Mouse (Mus musculus) liver, embryonic 14.5 days (tissue): ENCODE measurements around the gene Bglap3. TPM values are rescaled to one million over a fixed set of nuclear protein-coding genes. Genes with fewer than 3 reads are reported as not detected.
A peak's percentile ranks its signal among the peaks of the same experiment; 100 is the strongest.

Experiments used
- ATAC-seq: fragments of 200-750 bp; cut with Nextera tagmentation; 2 replicates; pipeline ENCODE4 v1.8.0; 2017; ENCODE audit warnings: moderate number of reproducible peaks, mild to moderate bottlenecking, moderate library complexity; ENCODE audit not compliant: insufficient read depth
- DNase-seq, 3 experiments: peaks; one replicate each; pipeline ENCODE4 v3.0.0-alpha.2; 2012 to 2013; ENCODE audit warnings: low read depth in 3 of 3, low spot score in 3 of 3
- H3K27ac ChIP-seq: fragments of 300-500 bp; sonication (generic); 2 replicates; pipeline ENCODE4 v1.5.1; 2014; ENCODE audit warnings: moderate library complexity, mild to moderate bottlenecking, control low read depth, inconsistent platforms
- H3K27me3 ChIP-seq: fragments of 300-500 bp; sonication (generic); 2 replicates; pipeline ENCODE4 v1.6.1; 2014; ENCODE audit warnings: mild to moderate bottlenecking, low read length, moderate library complexity; ENCODE audit not compliant: control insufficient read depth, insufficient read depth
- H3K36me3 ChIP-seq: fragments of 300-500 bp; sonication (generic); replicated peaks from 2 replicates; pipeline ENCODE4 v1.6.1; 2014; ENCODE audit warnings: low read depth; ENCODE audit not compliant: control insufficient read depth, insufficient read depth
- H3K4me1 ChIP-seq, 2 experiments: fragments of 200-500 bp in 1 of 2; fragments of 300-500 bp in 1 of 2; sonication (generic) in 1 of 2; replicated peaks; 2 replicates each; pipeline ENCODE4 v1.6.1; 2012 to 2014; ENCODE audit warnings: antibody characterized with exemption in 1 of 2, inconsistent platforms in 1 of 2, low read length in 1 of 2; ENCODE audit not compliant: control insufficient read depth in 2 of 2, insufficient read depth in 2 of 2
- H3K4me2 ChIP-seq: fragments of 300-500 bp; sonication (generic); 2 replicates; pipeline ENCODE4 v1.6.1; 2014; ENCODE audit warnings: low read depth, mild to moderate bottlenecking, control low read depth, moderate library complexity
- H3K4me3 ChIP-seq, 2 experiments: fragments of 200-500 bp in 1 of 2; fragments of 300-500 bp in 1 of 2; sonication (generic) in 1 of 2; 2 replicates each; pipeline ENCODE4 v1.5.1; 2012 to 2014; ENCODE audit warnings: low read depth in 2 of 2, low read length in 2 of 2, mild to moderate bottlenecking in 2 of 2, control low read depth in 1 of 2, inconsistent platforms in 1 of 2, moderate library complexity in 1 of 2; ENCODE audit not compliant: insufficient read depth in 1 of 2
- H3K9ac ChIP-seq: fragments of 300-500 bp; sonication (generic); replicated peaks from 2 replicates; pipeline ENCODE4 v1.6.1; 2014; ENCODE audit warnings: mild to moderate bottlenecking, control low read depth, moderate library complexity
- H3K9me3 ChIP-seq: fragments of 300-500 bp; sonication (generic); 2 replicates; pipeline ENCODE4 v1.6.1; 2016; ENCODE audit warnings: low read length, mixed read lengths; ENCODE audit not compliant: control insufficient read depth
- CTCF ChIP-seq: IDR thresholded peaks from 2 replicates; pipeline ENCODE4 v1.5.1; 2016; ENCODE audit warnings: antibody characterized with exemption, low read depth, control low read depth
- EP300 ChIP-seq: IDR thresholded peaks from 2 replicates; pipeline ENCODE4 v1.6.1; 2016; ENCODE audit warnings: antibody characterized with exemption, low read depth
- WGBS: fragments of 180-500 bp; shearing (Covaris S2); extraction: QIAGEN DNeasy Blood & Tissue Kit; methylation state at CpG from one replicate; pipeline ENCODE4 v1.1.7; 2014; ENCODE audit not compliant: insufficient replicate concordance; 5-methylcytosine and 5-hydroxymethylcytosine counted together
- polyA plus RNA-seq, 2 experiments: library from polyadenylated mRNA; depleted of rRNA in 1 of 2; stranded (reverse) in 1 of 2; unstranded in 1 of 2; fragments of >200 nt; fragmentation: Nextera tagmentation in 1 of 2; extraction: Ambion mirVana in 1 of 2; gene quantifications; 2 replicates each; pipeline versions ENCODE4 v1.2.1 to v1.2.3; 2012 to 2014

The Bglap3 gene
- polyA plus RNA-seq, 2 experiments = 0.27 to 0.38 TPM

DNA sequence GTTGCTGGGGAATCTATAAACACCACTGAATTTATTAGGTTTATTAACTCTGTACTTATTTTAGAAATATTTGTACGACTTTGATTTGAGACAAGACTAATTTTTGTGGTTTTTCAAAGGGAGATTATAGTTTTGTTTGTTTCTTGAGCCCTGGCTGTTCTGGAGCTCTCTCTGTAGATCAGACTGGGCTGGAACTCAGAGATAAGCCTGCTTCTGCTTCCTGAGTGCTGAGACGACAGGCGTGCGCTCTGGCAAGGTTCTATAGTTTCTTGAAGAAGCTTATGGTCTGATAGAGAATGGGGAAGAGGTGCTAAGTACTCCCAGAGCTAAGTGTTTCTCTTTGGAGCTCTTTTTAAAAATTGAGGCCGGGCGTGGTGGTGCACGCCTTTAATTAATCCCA is 34.2 kb downstream of the Bglap3 start:
- ATAC-seq (peak; percentile 29; the same call in 1 of the 2 replicates), DNase-seq (peak; percentile 71 to 77 (median 75))
- Histone ChIP-seq H3K36me3 (peaks cover 17% of the 10 kb centered on the region), H3K4me3 (peak overlapping the region; percentile 31 to 78; a peak in 3 of 4 replicates), H3K27ac (peak overlapping the region; percentile 97), H3K27me3 (no peaks in the 10 kb centered on the region), H3K9me3 (no peaks in the 10 kb centered on the region), H3K9ac (peak overlapping the region; percentile 66), H3K4me2 (peak overlapping the region; percentile 94), H3K4me1 (peaks cover 41 to 48% of the 10 kb centered on the region in 2 experiments)
- TF ChIP-seq EP300 (peak; percentile 61), CTCF (no peak)
- WGBS = 13% methylated on average over 7 of the region's 7 CpGs

DNA sequence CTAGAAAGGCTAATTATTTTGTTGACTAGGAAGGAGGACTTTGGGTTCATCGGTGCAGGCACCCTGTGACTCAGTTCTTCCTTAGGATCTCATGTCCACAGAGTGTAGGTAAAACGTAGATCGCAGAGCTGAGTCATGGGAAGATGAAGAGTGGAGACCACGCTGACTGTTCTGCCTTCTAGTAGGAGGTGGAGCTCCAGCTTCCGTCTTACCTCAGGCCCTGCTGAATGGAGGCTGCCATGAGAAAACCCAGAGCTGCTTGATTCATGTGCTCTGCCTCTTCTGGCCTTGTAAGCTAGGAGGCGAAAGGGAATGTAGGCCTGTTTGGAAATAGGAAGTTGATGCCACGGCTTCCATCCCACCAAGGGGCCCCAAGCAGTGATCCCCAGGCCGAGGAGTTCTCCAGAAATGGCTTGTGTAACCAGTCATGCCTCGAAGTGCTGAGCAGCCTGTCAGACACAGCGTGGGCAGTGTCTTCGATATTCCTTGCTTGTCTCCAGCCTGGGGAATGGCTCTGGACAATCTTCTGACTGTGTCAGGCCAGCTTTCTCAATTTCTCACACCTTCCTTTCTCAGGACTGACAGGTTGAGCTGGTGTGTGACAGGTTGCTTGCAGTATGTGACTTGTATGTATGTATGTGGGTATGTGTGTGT is 35.0 kb downstream of the Bglap3 start:
- H3K36me3 ChIP-seq = peaks cover 9% of the 10 kb centered on the region
- DNase-seq (peak; percentile 57 to 70 (median 66)), ATAC-seq (peak; percentile 30)
- no peaks in the 10 kb centered on the region for H3K9me3 ChIP-seq
- H3K27ac ChIP-seq = peak overlapping the region; percentile 97
- H3K4me1 ChIP-seq = peaks cover 41 to 48% of the 10 kb centered on the region in 2 experiments
- WGBS = 10% methylated on average over 11 of the region's 11 CpGs
- TF ChIP-seq CTCF (no peak), EP300 (no peak)
- peak overlapping the region; percentile 72 to 78 for H3K4me3 ChIP-seq
- peak overlapping the region; percentile 94 for H3K4me2 ChIP-seq
- H3K9ac ChIP-seq = peak overlapping the region; percentile 86
- no peaks in the 10 kb centered on the region for H3K27me3 ChIP-seq

DNA sequence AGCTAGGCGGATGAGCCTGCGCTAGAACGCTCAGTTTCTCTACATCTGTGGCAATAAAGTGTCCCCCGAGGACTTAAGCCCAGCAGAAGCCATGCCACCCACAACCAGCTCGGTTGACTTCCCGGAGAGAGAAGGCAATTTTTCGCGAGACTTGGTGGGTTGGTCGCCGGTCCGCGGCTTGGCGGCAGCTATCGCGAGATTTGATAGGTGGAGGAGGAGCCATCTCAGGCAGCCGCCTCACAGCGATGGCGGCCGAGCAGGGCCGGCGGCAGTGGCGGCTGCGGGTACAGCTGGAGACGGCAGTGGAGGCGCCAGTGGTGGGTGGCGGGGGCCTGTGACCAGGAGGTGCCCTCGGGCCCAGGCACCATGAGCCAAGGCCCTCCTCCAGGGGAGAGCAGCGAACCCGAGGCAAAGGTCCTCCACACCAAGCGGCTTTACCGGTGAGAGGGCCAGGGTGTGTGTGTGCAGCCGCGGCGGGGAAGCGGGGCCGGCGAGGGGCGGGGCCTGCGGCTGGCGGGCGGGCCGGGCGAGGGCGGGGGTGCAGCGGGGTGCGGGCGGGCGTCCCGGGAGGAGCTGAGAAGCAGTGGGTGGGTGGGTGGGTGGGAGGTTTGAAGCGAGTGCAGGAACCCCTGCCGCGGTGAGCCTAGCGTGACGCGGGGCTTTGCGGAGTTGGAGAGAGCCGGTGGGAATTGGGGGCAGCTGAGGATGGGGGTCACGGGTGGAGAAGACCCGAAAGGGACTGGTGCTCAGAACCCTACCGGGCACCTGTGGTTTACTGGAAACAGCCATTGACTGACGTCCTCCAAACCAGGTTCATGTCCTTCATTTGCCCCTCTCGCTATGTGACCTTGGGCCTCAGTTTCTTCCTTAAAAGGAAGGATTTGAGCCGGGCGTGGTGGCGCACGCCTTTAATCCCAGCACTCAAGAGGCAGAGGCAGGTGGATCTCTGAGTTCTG is 36.2 kb downstream of the Bglap3 start, which contains the start of the genes Tmem79 and Smg5:
Gene Tmem79 (minus strand): TSS at position 91 of the 956 bp plus-strand sequence.
Gene Smg5 (plus strand): TSS at position 203 of the 956 bp plus-strand sequence.
- peak within 1 kb of the TSS; percentile 78 to 96 for H3K4me3 ChIP-seq
- TF ChIP-seq EP300 (peak; percentile 73), CTCF (no peak)
- DNase-seq = peak; percentile 89 to 94 (median 90)
- WGBS = under 1% methylated on average over 55 of the region's 66 CpGs
- H3K4me2 ChIP-seq = peak within 1 kb of the TSS; percentile 94
- no peaks in the 10 kb centered on the region for H3K9me3 ChIP-seq
- peaks cover 41 to 44% of the 10 kb centered on the region in 2 experiments for H3K4me1 ChIP-seq
- H3K9ac ChIP-seq = peak within 1 kb of the TSS; percentile 86
- H3K36me3 ChIP-seq = no peaks in the 10 kb centered on the region; the same call in 1 of the 2 replicates
- no peaks in the 10 kb centered on the region for H3K27me3 ChIP-seq
- peak within 1 kb of the TSS; percentile 97 for H3K27ac ChIP-seq
- peak; percentile 88 for ATAC-seq

DNA sequence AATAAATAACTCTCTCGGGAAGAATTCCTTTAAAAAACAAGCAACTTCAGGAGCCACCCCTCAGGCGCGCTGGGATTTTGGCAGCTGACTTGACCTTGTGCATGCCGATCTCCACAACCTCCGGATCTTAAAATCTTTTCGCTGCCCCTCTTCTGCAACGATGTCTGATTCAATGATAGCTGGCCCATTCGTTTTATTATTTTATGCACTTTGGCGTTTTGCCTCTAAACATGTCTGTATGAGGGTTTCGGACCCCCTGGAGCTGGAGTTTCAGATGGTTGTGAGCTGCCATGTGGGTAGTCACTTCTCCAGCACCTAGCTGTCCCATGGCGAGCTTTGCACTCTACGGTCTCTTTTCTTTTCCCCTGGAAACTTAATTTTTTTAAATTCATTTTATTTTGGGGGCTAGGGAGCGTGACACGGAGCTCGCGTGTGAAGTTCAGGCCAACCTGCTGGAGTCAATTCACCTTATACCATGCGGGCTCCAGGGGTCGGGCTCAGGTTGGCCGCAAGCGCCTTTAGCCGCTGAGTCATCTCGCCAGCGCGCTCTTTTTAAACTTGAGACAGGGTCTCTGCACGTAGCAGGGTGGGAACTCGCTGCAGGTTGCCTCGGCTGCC is 37.0 kb downstream of the Bglap3 start:
- Histone ChIP-seq H3K9ac (peak overlapping the region; percentile 86), H3K27ac (peak overlapping the region; percentile 97), H3K4me2 (peak overlapping the region; percentile 94), H3K9me3 (no peaks in the 10 kb centered on the region), H3K36me3 (no peaks in the 10 kb centered on the region), H3K27me3 (no peaks in the 10 kb centered on the region), H3K4me3 (peak overlapping the region; percentile 78 to 88), H3K4me1 (peaks cover 37 to 38% of the 10 kb centered on the region in 2 experiments)
- TF ChIP-seq EP300 (no peak), CTCF (peak; percentile 28; the same call in 1 of the 2 replicates)
- no peak for DNase-seq
- peak; percentile 42 for ATAC-seq
- WGBS = under 1% methylated on average over 27 of the region's 27 CpGs
